Mouse (Mus musculus) thymus, adult 2 months (tissue): Measurements from ENCODE around the gene Flot1.

Experiments
- CTCF ChIP-seq: fragments of 200-500 bp; IDR thresholded peaks from 2 replicates; pipeline ENCODE4 v1.5.1; 2012; ENCODE audit warnings: mild to moderate bottlenecking, control low read depth, low read length, moderate library complexity, borderline replicate concordance; ENCODE audit not compliant: control insufficient read depth, poor library complexity, insufficient read depth; ENCODE audit errors: extremely low read depth
- POLR2A ChIP-seq: fragments of 200-500 bp; IDR thresholded peaks from 2 replicates; pipeline ENCODE4 v1.6.1; 2012; ENCODE audit warnings: mild to moderate bottlenecking, low read length, control low read depth, moderate library complexity; ENCODE audit not compliant: control insufficient read depth, poor library complexity, insufficient read depth; ENCODE audit errors: extremely low read depth

- TF ChIP-seq POLR2A, result no peak
- TF ChIP-seq CTCF, result no peak
These were observed 35.0 kb upstream of the Flot1 start for GRCm38 (mm10) chr17:35788025-35788424.
